Mouse (Mus musculus) intestine, postnatal 0 days (tissue): ENCODE data around the gene Rtl6. TPM values are rescaled to one million over a fixed set of nuclear protein-coding genes. Genes with fewer than 3 reads are reported as not detected.

Source experiments
- ATAC-seq: fragments of 200-750 bp; cut with Nextera tagmentation; 2 replicates; pipeline ENCODE4 v1.8.0; 2017; ENCODE audit warnings: mild to moderate bottlenecking, moderate TSS enrichment, moderate library complexity
- H3K27ac ChIP-seq: fragments of 300-500 bp; sonication (generic); 2 replicates; pipeline ENCODE4 v1.5.1; 2014; ENCODE audit warnings: mild to moderate bottlenecking, low read depth, low read length, moderate library complexity
- H3K27me3 ChIP-seq: fragments of 300-500 bp; sonication (generic); replicated peaks from 2 replicates; pipeline ENCODE4 v1.6.1; 2014; ENCODE audit warnings: low read length, mixed read lengths; ENCODE audit not compliant: control insufficient read depth, insufficient read depth
- H3K36me3 ChIP-seq: fragments of 300-500 bp; sonication (generic); 2 replicates; pipeline ENCODE4 v1.6.1; 2014; ENCODE audit warnings: mild to moderate bottlenecking, moderate library complexity; ENCODE audit not compliant: control insufficient read depth, insufficient read depth
- H3K4me1 ChIP-seq: fragments of 300-500 bp; sonication (generic); replicated peaks from 2 replicates; pipeline ENCODE4 v1.6.1; 2014; ENCODE audit warnings: antibody characterized with exemption, low read length, mixed read lengths; ENCODE audit not compliant: control insufficient read depth, insufficient read depth
- H3K4me2 ChIP-seq: fragments of 300-500 bp; sonication (generic); replicated peaks from 2 replicates; pipeline ENCODE4 v1.6.1; 2014; ENCODE audit warnings: low read depth, mild to moderate bottlenecking, moderate library complexity
- H3K4me3 ChIP-seq: fragments of 300-500 bp; sonication (generic); 2 replicates; pipeline ENCODE4 v1.5.1; 2014; ENCODE audit warnings: low read depth, low read length
- H3K9ac ChIP-seq: fragments of 300-500 bp; sonication (generic); 2 replicates; pipeline ENCODE4 v1.6.1; 2014; ENCODE audit warnings: mild to moderate bottlenecking, low read depth, low read length
- H3K9me3 ChIP-seq: fragments of 300-500 bp; sonication (generic); 2 replicates; pipeline ENCODE4 v1.6.1; 2016; ENCODE audit warnings: mixed run types; ENCODE audit not compliant: control insufficient read depth
- CTCF ChIP-seq: sonication (generic); IDR thresholded peaks from 2 replicates; pipeline ENCODE4 v1.5.1; 2016; ENCODE audit warnings: low read depth, mild to moderate bottlenecking, control low read depth, antibody characterized with exemption, moderate library complexity
- WGBS: fragments of 180-500 bp; shearing (Covaris S2); extraction: QIAGEN DNeasy Blood & Tissue Kit; methylation state at CpG from one replicate; pipeline ENCODE4 v1.1.7; 2014; 5-methylcytosine and 5-hydroxymethylcytosine counted together
- polyA plus RNA-seq: library from polyadenylated mRNA; unstranded; fragments of >200 nt; fragmentation: Nextera tagmentation; extraction: Ambion mirVana; gene quantifications from 2 replicates; pipeline ENCODE4 v1.2.1, GENCODE M21; 2015

Gene Rtl6
- 3.0 and 3.7 TPM in 2 replicates for polyA plus RNA-seq

DNA sequence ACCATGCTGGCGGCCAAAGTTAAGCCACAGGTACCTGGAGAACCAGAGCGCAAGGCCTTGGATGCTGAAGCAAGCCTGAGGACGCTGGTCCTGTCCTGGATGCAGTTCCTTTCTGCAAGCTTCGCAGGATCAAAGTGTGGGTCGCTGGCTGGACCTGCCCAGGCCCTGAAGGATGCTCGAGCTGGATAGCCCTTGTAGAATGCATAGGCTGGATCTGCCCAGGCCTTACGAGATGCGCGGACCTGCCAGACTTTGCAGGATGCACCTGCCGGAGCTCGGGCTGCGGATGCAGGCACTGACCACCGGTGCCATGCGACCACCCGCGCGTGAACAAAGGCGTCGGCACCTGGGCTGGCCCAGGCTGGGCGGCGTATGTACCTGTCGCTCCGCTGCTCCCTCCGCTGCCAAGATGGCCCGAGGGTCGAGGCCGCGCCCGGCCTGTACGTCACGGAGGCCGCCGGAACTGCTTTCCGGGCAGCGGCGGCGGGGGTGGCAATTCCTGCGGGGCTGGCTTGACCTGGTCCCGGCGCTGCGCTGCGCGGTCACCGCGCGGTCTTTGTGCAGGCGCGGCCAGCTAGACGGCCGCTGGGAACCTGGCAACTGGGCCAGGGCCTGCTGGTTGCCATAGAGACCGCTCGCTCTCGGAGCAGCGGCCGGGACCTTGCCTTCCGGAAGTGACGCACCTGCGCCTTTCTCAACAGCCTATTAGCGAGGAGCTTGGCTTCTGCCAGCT is at the start of gene Rtl6:
TSS of gene Rtl6 (minus strand) at position 635 of the 733 bp plus-strand sequence.
- 10% methylated on average over 59 of the region's 59 CpGs for WGBS
- Histone ChIP-seq H3K27me3 (no peaks in the 10 kb centered on the region), H3K27ac (no peak within 1 kb of the TSS), H3K9me3 (no peaks in the 10 kb centered on the region), H3K9ac (peak within 1 kb of the TSS; percentile 62), H3K4me1 (no peaks in the 10 kb centered on the region), H3K4me2 (peak within 1 kb of the TSS; percentile 82), H3K36me3 (no peaks in the 10 kb centered on the region), H3K4me3 (peak within 1 kb of the TSS; percentile 55)
- TF ChIP-seq CTCF = no peak
- ATAC-seq = peak; percentile 83

DNA sequence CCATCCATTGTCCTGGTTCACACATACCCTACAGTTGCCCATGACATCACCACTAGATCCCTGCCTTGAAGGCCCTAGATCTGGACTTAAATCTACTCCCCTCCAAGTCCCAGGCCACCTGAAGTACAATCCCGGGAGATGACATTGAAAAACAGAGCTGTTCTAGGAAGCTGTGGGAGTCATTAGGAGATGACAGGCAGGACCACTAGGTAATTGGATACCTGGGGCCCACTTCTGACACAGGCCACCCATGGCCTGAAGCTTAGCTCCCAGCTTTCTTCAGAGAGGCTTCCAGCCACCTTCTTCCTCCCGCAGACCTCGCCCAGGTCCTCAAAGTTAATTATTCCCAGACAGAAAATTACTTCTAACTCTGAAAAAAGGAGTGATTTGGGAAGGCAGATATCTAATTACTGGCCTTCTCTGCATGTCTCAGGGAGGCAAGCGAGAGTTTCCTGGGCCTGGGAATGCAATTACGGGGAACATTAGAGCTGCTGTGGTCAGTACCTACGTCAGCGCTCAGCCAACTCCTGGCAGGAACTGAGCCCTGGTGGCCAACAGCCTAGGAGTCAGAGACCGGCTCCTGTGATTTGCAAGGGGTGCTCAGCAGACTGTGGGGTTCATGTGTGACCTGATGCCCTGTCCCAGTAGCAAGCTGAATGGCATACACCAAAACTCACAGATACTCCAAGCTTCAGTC is 45.8 kb upstream of the Rtl6 start:
- WGBS = 52% methylated on average over 8 of the region's 8 CpGs
- no peak overlapping the region for H3K9ac ChIP-seq
- ATAC-seq = no peak
- H3K36me3 ChIP-seq = no peaks in the 10 kb centered on the region
- no peak overlapping the region for H3K4me2 ChIP-seq
- H3K27ac ChIP-seq = no peak overlapping the region
- no peaks in the 10 kb centered on the region for H3K4me1 ChIP-seq
- no peaks in the 10 kb centered on the region for H3K27me3 ChIP-seq
- H3K9me3 ChIP-seq = no peaks in the 10 kb centered on the region
- TF ChIP-seq CTCF = no peak
- H3K4me3 ChIP-seq = no peak overlapping the region

DNA sequence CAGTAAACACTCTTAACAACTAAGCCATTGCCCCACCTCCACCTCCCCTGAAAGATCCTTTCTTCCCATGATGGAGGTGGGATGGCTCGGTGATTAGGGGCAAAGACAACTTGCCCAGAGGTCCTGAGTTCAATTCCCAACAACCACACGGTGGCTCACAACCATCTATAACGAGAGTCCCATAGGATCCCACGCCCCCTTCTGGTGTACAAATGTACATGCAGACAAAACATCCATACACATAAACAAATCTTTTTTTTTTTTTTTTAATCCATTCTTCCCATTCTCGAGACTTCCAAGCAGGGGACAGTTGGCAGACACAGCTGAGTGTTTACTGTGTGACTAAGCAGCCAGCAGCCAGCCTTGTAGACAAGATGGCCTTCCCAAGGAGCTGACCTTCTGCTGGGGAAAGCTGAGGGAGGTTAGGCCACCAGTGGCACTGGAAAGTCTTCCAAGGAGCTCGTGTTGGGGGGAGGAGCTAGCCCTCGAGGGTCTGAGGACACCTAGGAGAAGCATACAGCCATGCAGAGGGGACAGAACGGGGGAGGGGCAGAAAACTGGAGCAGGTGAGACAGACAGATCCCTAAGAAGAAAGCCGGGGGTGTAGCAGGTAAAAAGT is 43.5 kb upstream of the Rtl6 start:
- H3K27ac ChIP-seq = no peak overlapping the region
- WGBS = 70% methylated on average over 9 of the region's 9 CpGs
- H3K9ac ChIP-seq = no peak overlapping the region
- no peak overlapping the region for H3K4me2 ChIP-seq
- peak; percentile 30 for TF ChIP-seq CTCF
- no peaks in the 10 kb centered on the region for H3K36me3 ChIP-seq
- no peak for ATAC-seq
- H3K4me1 ChIP-seq = no peaks in the 10 kb centered on the region
- H3K27me3 ChIP-seq = no peaks in the 10 kb centered on the region
- H3K9me3 ChIP-seq = no peaks in the 10 kb centered on the region
- no peak overlapping the region for H3K4me3 ChIP-seq

DNA sequence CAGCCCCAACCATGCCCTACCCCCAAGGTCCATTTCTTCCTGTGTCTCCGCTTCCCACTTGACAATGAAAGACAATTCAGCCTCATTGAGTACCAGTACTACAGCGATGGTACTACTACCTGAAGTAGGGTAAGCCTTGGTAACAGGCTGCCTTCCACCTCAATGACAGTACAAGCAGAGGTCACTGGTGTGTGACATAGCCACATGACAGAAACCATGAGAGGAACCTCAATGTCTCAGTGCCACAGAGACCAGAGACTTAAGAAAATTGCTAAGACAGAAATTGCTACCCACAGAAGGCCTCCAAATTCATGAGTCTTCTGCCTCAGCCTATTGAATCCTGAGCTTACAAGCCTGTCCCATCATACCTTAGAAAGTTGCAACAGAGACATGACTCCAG is 41.3 kb upstream of the Rtl6 start:
- no peak overlapping the region for H3K4me3 ChIP-seq
- WGBS = 89% methylated on average over 2 of the region's 2 CpGs
- no peaks in the 10 kb centered on the region for H3K4me1 ChIP-seq
- H3K27me3 ChIP-seq = no peaks in the 10 kb centered on the region
- no peak overlapping the region for H3K4me2 ChIP-seq
- no peak for ATAC-seq
- no peak overlapping the region for H3K27ac ChIP-seq
- H3K9me3 ChIP-seq = no peaks in the 10 kb centered on the region
- no peak overlapping the region for H3K9ac ChIP-seq
- no peak for TF ChIP-seq CTCF
- no peaks in the 10 kb centered on the region for H3K36me3 ChIP-seq

DNA sequence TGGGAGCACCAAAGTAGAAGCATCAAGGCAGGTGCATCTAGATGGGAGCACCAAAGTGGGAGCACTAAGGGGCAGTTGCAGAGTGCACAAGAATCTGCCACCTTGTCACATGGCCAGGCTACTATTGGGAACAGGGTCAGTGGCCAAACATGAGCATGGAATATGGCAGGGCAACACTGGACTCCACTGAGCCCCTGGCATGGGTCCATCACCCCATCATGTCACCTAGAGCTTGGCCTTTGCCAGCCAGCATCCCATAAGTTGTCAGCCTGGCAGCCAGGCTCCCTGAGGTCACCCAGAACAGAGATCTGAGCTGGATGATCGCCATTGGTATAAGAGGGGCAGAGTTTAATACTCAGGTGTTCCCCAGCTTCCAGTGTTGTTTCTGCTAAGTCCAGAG is 40.2 kb upstream of the Rtl6 start:
- Histone ChIP-seq H3K4me3 (no peak overlapping the region), H3K27me3 (no peaks in the 10 kb centered on the region), H3K27ac (no peak overlapping the region), H3K36me3 (no peaks in the 10 kb centered on the region), H3K4me1 (no peaks in the 10 kb centered on the region), H3K9ac (no peak overlapping the region), H3K4me2 (no peak overlapping the region), H3K9me3 (no peaks in the 10 kb centered on the region)
- ATAC-seq = no peak
- WGBS = 75% methylated on average over 1 of the region's 1 CpGs
- no peak for TF ChIP-seq CTCF

DNA sequence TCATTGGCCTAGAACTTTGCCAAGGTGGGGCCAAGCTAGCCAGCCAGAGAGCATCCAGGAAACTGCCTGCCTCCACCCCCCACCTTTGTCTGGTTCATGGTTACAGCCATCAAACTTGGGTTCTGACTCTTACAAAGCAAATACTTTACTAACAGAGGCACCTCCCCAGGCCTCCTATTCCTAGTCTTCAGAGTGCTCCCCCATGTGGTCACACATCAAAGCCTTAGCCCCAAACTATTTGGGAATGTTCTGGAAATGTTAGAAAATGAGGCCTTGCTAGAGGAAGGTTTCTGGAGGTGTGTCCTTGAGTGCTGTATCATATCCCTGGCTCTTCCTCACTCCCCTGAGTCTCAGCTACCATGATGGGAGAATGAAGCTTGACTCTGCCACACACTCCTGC is 39.4 kb upstream of the Rtl6 start:
- Histone ChIP-seq H3K27me3 (no peaks in the 10 kb centered on the region), H3K9me3 (no peaks in the 10 kb centered on the region), H3K4me1 (no peaks in the 10 kb centered on the region), H3K27ac (no peak overlapping the region), H3K9ac (no peak overlapping the region), H3K4me3 (no peak overlapping the region), H3K4me2 (no peak overlapping the region), H3K36me3 (no peaks in the 10 kb centered on the region)
- TF ChIP-seq CTCF = peak; percentile 53
- no peak for ATAC-seq
